Mouse (Mus musculus) ES-Bruce4 (cell line): Measurements from ENCODE around the gene Csmd2.

ENCODE experiments used
- CTCF ChIP-seq: IDR thresholded peaks from one replicate; pipeline ENCODE4 v1.8.1; 2011; ENCODE audit warnings: low read depth, low read length
- POLR2A ChIP-seq: IDR thresholded peaks from one replicate; pipeline ENCODE4 v1.8.1; 2011; ENCODE audit warnings: low read length; ENCODE audit not compliant: insufficient read depth

DNA sequence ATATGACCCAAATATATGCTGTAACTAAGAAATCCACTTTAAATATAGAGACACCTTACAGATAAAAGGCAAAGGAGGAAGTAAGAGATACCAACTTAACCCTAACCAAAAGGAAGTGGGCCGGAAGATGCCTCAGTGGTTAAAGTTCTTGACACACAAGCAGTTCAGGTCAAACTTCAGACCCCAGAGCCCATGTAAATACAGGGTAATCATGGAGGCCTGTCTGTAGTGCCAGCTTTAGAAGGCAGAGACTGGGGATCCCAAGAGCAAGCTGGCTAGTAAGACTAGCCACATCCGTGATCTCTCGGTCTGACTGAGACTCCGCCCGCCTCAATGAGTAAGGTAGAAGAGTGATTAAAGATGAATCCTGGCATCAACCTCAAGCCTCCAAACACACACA lies 606.4 kb downstream of the Csmd2 start:
- TF ChIP-seq CTCF (no peak), POLR2A (no peak)
